Mouse (Mus musculus) embryonic facial prominence, embryonic 12.5 days (tissue): Measurements from ENCODE around the gene Mthfd2l. TPM values are rescaled to one million over a fixed set of nuclear protein-coding genes. Genes with fewer than 3 reads are reported as not detected.

Source experiments
- ATAC-seq: fragments of 200-750 bp; cut with Nextera tagmentation; 2 replicates; pipeline ENCODE4 v1.8.0; 2017; ENCODE audit not compliant: insufficient number of reproducible peaks, insufficient read depth, low FRiP score, low TSS enrichment
- H3K27ac ChIP-seq: fragments of 300-500 bp; sonication (generic); 2 replicates; pipeline ENCODE4 v1.5.1; 2016; ENCODE audit warnings: mild to moderate bottlenecking
- H3K27me3 ChIP-seq: fragments of 300-500 bp; sonication (generic); 2 replicates; pipeline ENCODE4 v1.6.1; 2016; ENCODE audit warnings: mild to moderate bottlenecking, moderate library complexity
- H3K36me3 ChIP-seq: fragments of 300-500 bp; sonication (generic); 2 replicates; pipeline ENCODE4 v1.6.1; 2016; ENCODE audit warnings: mild to moderate bottlenecking
- H3K4me1 ChIP-seq: fragments of 300-500 bp; sonication (generic); 2 replicates; pipeline ENCODE4 v1.6.1; 2016
- H3K4me2 ChIP-seq: fragments of 300-500 bp; sonication (generic); replicated peaks from 2 replicates; pipeline ENCODE4 v1.6.1; 2016; ENCODE audit warnings: mild to moderate bottlenecking, moderate library complexity
- H3K4me3 ChIP-seq: fragments of 300-500 bp; sonication (generic); 2 replicates; pipeline ENCODE4 v1.5.1; 2016; ENCODE audit warnings: mild to moderate bottlenecking
- H3K9ac ChIP-seq: fragments of 300-500 bp; sonication (generic); 2 replicates; pipeline ENCODE4 v1.6.1; 2016; ENCODE audit warnings: mild to moderate bottlenecking, moderate library complexity
- H3K9me3 ChIP-seq: fragments of 300-500 bp; sonication (generic); 2 replicates; pipeline ENCODE4 v1.6.1; 2016; ENCODE audit warnings: mild to moderate bottlenecking, moderate library complexity
- WGBS: fragments of 180-500 bp; shearing (Covaris S2); methylation state at CpG from one replicate; pipeline ENCODE4 v1.1.7; 2016; 5-methylcytosine and 5-hydroxymethylcytosine counted together
- polyA plus RNA-seq: library from polyadenylated mRNA; unstranded; fragments of >200 nt; fragmentation: Nextera tagmentation; extraction: Ambion mirVana; gene quantifications from 2 replicates; pipeline ENCODE4 v1.2.1, GENCODE M21; 2016

The Mthfd2l gene
- polyA plus RNA-seq, 1 experiment from 2014 or later, result 74.0 TPM

- no peak overlapping the region for H3K27ac ChIP-seq
- H3K4me1 ChIP-seq, result peaks cover 15% of the 10 kb centered on the region; the same call in 1 of the 2 replicates
- H3K4me2 ChIP-seq, result no peak overlapping the region
- peaks cover 18% of the 10 kb centered on the region for H3K27me3 ChIP-seq
- H3K9ac ChIP-seq, result no peak overlapping the region
- no peaks in the 10 kb centered on the region for H3K36me3 ChIP-seq
- H3K4me3 ChIP-seq, result no peak overlapping the region
- ATAC-seq, result no peak
- no peaks in the 10 kb centered on the region for H3K9me3 ChIP-seq
- WGBS, result 71% methylated on average over 7 of the region's 7 CpGs
Observed at GRCm38 (mm10) chr5:90900688-90901087, 30.2 kb upstream of the Mthfd2l start.

DNA sequence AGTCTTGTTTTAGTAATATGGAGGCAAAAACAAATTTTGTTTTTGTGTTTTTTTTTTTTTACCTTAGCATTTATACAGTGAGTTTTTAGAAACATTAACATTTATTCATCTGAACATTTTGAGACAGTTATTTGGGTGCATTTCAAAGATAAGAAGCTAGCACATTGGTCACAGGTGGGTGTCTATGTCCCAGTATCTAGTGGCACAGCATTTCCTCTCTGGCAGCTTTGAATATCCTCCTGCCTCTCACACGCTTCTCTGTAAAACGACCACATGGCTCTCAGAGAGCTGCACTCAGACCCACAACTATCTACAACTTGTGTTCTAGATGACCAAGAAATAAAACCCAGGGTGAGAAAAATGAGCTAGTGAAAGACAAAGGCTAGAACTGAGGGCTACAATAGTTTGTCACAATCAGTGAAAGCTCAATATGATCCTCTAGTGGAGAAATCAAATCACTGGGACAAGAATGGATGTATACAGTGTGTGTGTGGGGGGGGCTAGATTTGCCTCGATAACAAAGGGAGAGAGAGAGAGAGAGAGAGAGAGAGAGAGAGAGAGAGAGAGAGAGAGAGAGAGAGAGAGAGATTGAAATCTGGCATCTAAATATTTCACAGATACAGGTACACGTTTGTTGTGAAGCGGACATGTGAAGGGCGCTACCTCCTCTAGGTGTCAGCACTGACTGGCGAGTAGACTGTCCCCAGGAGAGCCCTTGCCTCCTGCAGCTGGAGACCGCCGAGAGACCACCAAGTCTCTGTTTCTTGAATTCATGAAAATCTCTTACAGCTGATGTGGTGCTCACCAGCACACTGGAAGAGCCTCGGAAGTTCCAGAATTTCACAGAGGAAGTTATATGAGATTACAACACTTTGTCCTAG lies 28.3 kb upstream of the Mthfd2l start:
- peak overlapping the region; percentile 26 for H3K4me3 ChIP-seq
- H3K27ac ChIP-seq, result no peak overlapping the region
- no peaks in the 10 kb centered on the region for H3K36me3 ChIP-seq
- H3K4me1 ChIP-seq, result peaks cover 15% of the 10 kb centered on the region; the same call in 1 of the 2 replicates
- WGBS, result 10% methylated on average over 10 of the region's 10 CpGs
- ATAC-seq, result no peak
- H3K9ac ChIP-seq, result no peak overlapping the region
- H3K4me2 ChIP-seq, result peak overlapping the region; percentile 66
- peaks cover 18% of the 10 kb centered on the region for H3K27me3 ChIP-seq
- H3K9me3 ChIP-seq, result no peaks in the 10 kb centered on the region

DNA sequence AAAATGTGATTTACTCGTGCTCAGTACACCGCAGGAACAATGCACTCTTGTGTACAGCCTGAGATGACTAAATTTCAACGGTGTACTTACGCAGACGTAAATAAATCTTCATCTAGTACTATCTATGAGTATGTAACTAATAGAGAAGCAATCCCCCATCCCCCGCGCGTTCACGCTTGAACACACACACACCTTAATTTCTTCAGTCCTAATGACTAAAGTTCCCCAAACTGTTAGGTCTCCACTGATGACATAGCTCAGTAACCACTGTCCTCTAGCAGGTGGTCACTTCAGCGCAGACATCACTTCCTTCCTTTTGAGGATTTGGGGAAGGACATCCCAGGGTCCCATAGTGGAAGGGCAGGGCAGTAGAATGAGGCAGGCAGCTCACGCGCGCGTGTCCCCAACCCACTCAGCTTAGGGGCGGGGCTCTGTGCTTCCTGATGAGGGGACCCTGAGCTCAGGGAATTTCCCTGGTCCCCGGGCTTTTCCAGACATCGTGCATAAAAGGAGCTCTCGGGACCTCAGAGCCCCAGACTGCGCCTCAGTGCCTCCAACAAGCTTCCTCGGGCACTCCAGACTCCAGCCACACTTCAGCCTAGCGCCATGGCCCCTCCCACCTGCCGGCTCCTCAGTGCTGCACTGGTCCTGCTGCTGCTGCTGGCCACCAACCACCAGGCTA lies 27.4 kb upstream of the Mthfd2l start, which contains the start of gene Cxcl2:
Gene Cxcl2 (plus strand): TSS at position 533 of the 682 bp plus-strand sequence.
- H3K27me3 ChIP-seq, result peaks cover 18% of the 10 kb centered on the region
- peak within 1 kb of the TSS; percentile 66 for H3K4me2 ChIP-seq
- H3K9me3 ChIP-seq, result no peaks in the 10 kb centered on the region
- WGBS, result 10% methylated on average over 22 of the region's 22 CpGs
- H3K4me1 ChIP-seq, result peaks cover 15% of the 10 kb centered on the region; the same call in 1 of the 2 replicates
- no peak within 1 kb of the TSS for H3K9ac ChIP-seq
- H3K4me3 ChIP-seq, result peak within 1 kb of the TSS; percentile 26
- ATAC-seq, result peak; percentile 58; the same call in 1 of the 2 replicates
- no peaks in the 10 kb centered on the region for H3K36me3 ChIP-seq
- no peak within 1 kb of the TSS for H3K27ac ChIP-seq

DNA sequence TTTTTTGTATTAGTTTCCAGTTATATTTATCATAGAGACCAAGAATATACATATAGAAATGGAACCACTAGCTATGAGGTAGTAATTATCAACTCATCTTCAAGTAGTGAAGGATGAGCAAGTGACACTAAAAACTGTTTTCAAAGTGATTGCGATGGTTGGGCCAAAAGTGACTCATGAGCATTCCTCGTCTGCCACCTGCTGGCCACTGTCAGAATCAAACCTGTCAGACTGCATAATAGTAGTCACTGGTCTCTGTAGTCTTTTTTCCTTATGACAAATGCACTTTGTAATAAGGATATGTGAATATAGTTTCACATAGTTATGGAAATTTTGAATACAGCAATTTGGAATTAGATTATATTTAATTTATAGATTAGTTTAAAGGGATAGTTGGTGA lies 21.9 kb upstream of the Mthfd2l start:
- no peaks in the 10 kb centered on the region for H3K4me1 ChIP-seq
- H3K27me3 ChIP-seq, result peaks cover 11% of the 10 kb centered on the region
- WGBS, result 1% methylated on average over 2 of the region's 2 CpGs

GRCm38 (mm10) chr5:90919495-90919894 lies 11.4 kb upstream of the Mthfd2l start:
- Histone ChIP-seq H3K4me1 (no peaks in the 10 kb centered on the region), H3K27ac (no peak overlapping the region), H3K9ac (no peak overlapping the region), H3K4me3 (no peak overlapping the region), H3K9me3 (no peaks in the 10 kb centered on the region), H3K36me3 (no peaks in the 10 kb centered on the region), H3K4me2 (no peak overlapping the region), H3K27me3 (no peaks in the 10 kb centered on the region)
- no peak for ATAC-seq
- WGBS, result 78% methylated on average over 2 of the region's 2 CpGs

More for the DNA sequence above, 21.9 kb upstream of the Mthfd2l start:
- ATAC-seq, result no peak
- Histone ChIP-seq H3K4me2 (no peak overlapping the region), H3K36me3 (no peaks in the 10 kb centered on the region), H3K27ac (no peak overlapping the region), H3K9me3 (no peaks in the 10 kb centered on the region), H3K4me3 (no peak overlapping the region), H3K9ac (no peak overlapping the region)

DNA sequence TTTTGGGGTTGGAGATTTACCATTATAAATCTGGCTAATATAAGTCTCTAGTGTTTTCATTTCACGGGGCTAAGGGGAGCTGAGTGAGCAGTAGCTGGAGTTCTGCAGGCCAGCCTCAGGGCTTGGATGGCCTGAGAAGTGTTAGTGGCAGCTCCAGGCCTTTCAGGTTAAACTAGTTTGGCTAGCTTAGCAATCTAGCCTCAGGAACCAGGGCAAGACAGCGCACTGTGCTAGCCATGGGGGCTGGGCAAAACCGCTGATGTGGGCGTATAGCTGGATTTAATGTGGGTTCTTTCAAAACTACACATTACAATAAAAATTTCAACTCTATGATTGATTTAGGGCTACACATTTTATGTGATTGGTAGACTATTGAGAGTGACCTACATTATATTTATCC lies 8.0 kb upstream of the Mthfd2l start:
- Histone ChIP-seq H3K9me3 (no peaks in the 10 kb centered on the region), H3K4me3 (no peak overlapping the region)

GRCm38 (mm10) chr5:90930546-90930945 lies 371 bp upstream of the Mthfd2l start:
- peak overlapping the region; percentile 98 for H3K9ac ChIP-seq
- WGBS, result 45% methylated on average over 2 of the region's 2 CpGs
- H3K36me3 ChIP-seq, result peaks cover 12% of the 10 kb centered on the region
- H3K4me3 ChIP-seq, result peak overlapping the region; percentile 76
- no peaks in the 10 kb centered on the region for H3K27me3 ChIP-seq
- ATAC-seq, result no peak
- peak overlapping the region; percentile 100 for H3K27ac ChIP-seq
- peak overlapping the region; percentile 56 for H3K4me2 ChIP-seq
- H3K9me3 ChIP-seq, result no peaks in the 10 kb centered on the region
- peaks cover 7% of the 10 kb centered on the region for H3K4me1 ChIP-seq

More for the DNA sequence above, 8.0 kb upstream of the Mthfd2l start:
- Histone ChIP-seq H3K27ac (no peak overlapping the region), H3K9ac (no peak overlapping the region), H3K36me3 (no peaks in the 10 kb centered on the region), H3K4me2 (no peak overlapping the region), H3K27me3 (no peaks in the 10 kb centered on the region), H3K4me1 (no peaks in the 10 kb centered on the region)
- WGBS, result 82% methylated on average over 4 of the region's 4 CpGs
- no peak for ATAC-seq

DNA sequence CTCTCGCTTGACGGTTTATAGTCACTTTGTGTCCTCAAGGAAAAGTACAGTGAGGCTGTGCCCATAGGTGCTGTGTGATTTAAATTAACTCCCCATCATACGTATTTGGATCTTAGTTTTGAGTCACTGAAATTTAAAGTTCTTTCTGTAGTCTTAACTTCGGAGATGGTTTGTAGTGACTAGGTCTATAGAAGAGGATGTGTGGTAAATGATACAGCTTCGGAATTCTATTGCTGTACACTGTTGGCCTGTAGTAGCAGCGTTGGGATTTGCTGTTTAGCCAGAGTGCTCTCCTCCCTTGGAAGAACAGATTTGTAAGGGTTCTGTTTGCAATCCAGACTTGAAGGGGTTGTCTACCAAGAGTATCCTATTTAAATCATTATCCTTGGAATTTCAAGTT lies 994 bp downstream of the Mthfd2l start:
- Histone ChIP-seq H3K9ac (peak overlapping the region; percentile 98), H3K36me3 (peaks cover 12% of the 10 kb centered on the region), H3K4me2 (peak overlapping the region; percentile 56), H3K4me1 (peaks cover 7% of the 10 kb centered on the region), H3K4me3 (peak overlapping the region; percentile 76), H3K27me3 (no peaks in the 10 kb centered on the region), H3K9me3 (no peaks in the 10 kb centered on the region), H3K27ac (peak overlapping the region; percentile 100)
- WGBS, result 3% methylated on average over 6 of the region's 6 CpGs
- no peak for ATAC-seq

- WGBS, result 72% methylated on average over 2 of the region's 2 CpGs
- H3K4me3 ChIP-seq, result no peak overlapping the region
- no peak overlapping the region for H3K9ac ChIP-seq
- no peak overlapping the region for H3K27ac ChIP-seq
- ATAC-seq, result no peak
- no peaks in the 10 kb centered on the region for H3K9me3 ChIP-seq
- no peaks in the 10 kb centered on the region for H3K27me3 ChIP-seq
- H3K4me1 ChIP-seq, result peaks cover 7% of the 10 kb centered on the region
- peaks cover 12% of the 10 kb centered on the region for H3K36me3 ChIP-seq
- no peak overlapping the region for H3K4me2 ChIP-seq
Observed at GRCm38 (mm10) chr5:90936706-90937105, 5.8 kb downstream of the Mthfd2l start.

GRCm38 (mm10) chr5:90945453-90945852 lies 14.5 kb downstream of the Mthfd2l start:
- H3K9me3 ChIP-seq, result no peaks in the 10 kb centered on the region
- ATAC-seq, result no peak
- H3K4me2 ChIP-seq, result no peak overlapping the region
- no peak overlapping the region for H3K27ac ChIP-seq
- no peak overlapping the region for H3K4me3 ChIP-seq
- no peak overlapping the region for H3K9ac ChIP-seq
- H3K36me3 ChIP-seq, result 0 out of 2 replicates have a peak, but pooled peaks cover 3% of the 10 kb centered on the region
- 90% methylated on average over 2 of the region's 2 CpGs for WGBS
- no peaks in the 10 kb centered on the region for H3K27me3 ChIP-seq
- H3K4me1 ChIP-seq, result no peaks in the 10 kb centered on the region

DNA sequence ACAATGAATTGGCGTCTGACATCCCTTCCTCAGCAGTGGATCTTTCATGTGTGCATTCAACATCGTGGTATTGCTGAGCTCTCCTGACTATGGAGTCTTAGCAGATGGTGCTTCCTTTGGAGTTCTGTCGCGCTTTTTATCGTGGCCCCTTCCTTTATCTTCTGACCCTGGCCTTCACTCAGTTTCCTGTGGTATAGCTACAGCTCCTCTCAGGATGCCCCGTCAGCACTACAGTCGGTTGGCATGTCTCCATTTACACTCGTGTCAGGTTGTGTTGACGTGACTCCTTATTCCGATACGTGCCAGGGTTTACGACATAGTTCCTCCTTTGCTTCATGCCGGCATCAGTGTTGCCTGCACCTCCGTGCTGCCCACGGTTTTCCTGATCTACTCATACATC lies 18.6 kb downstream of the Mthfd2l start:
- no peak overlapping the region for H3K9ac ChIP-seq
- no peak overlapping the region for H3K4me2 ChIP-seq
- H3K27ac ChIP-seq, result no peak overlapping the region
- no peaks in the 10 kb centered on the region for H3K27me3 ChIP-seq
- 91% methylated on average over 15 of the region's 15 CpGs for WGBS
- no peaks in the 10 kb centered on the region for H3K4me1 ChIP-seq
- H3K9me3 ChIP-seq, result no peaks in the 10 kb centered on the region
- 0 out of 2 replicates have a peak, but pooled peaks cover 3% of the 10 kb centered on the region for H3K36me3 ChIP-seq
- H3K4me3 ChIP-seq, result no peak overlapping the region
- no peak for ATAC-seq
